Mouse (Mus musculus) embryo, embryonic 11.5 days (tissue): ENCODE data around the gene Cyth1.

Experiments
- DNase-seq: peaks from one replicate; pipeline ENCODE4 v3.0.0-alpha.2; 2012; ENCODE audit warnings: low read depth, low spot score

Cyth1 gene

DNA sequence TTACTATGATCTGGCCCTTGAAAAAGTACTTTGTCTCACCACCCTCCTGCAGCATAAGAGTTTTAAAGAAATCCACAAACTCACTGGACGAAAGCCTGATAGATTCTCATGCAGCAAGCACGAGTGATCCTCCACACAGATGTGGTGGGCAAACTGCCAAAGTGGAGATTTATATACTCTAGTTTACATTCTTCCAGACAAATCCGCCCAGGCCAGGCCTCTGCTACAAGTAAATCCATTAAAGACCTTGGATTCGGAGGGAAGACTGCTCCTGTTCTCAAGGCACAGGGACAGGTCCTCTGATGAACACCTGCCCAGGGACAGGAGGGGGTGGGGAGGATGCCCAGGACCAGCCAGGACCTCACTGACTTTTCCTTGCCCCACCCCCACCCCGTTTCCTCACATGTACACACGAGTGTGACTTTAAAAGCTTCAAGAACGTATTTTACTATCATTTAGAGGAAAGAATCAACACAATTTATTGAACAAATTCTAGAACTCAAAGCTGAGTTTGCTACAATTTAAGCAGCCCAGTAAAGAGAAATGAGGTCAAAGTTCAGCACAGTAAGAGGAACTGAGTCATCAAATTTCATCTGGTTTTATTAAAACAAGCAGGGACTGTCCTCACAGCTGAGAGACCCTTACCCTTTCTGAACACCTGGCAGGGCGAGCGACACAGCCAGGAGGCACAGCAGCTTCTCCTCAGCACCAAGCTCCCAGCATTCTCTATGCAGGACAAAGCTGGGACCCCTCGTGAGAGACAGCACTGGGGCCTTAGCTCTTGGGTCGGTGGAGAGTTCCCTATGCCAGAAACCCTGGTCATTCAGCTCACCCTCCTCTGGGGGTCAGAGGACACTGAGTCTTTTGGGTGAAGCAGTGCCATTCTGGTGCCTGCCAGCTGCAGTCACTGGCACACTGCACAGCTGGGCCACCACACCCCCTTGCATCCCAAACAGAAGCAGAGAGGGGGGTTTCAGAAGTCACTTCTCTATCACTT is 47.3 kb downstream of the Cyth1 start:
- DNase-seq = no peak

DNA sequence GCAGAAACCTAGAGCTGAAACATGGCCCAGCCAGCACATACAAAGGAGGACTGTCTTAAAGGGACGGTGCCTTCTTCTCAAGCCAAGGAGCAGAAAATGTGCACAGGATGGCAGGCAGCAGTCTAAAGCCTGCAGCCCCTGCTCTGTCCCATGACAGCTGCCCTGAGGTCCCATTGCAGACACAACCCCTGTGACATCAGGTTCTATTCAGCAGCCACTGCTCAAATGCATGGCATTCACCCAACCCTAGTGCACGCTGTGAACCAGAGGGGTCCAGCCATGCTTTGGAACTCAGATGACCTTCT is 50.1 kb downstream of the Cyth1 start:
- DNase-seq = no peak

- no peak for DNase-seq
Observed at GRCm38 (mm10) chr11:118197508-118198295, 50.7 kb downstream of the Cyth1 start.

- no peak for DNase-seq
Observed at GRCm38 (mm10) chr11:118196824-118197388, 51.5 kb downstream of the Cyth1 start.

- DNase-seq = no peak
Observed at GRCm38 (mm10) chr11:118193390-118194147, 54.8 kb downstream of the Cyth1 start.

DNA sequence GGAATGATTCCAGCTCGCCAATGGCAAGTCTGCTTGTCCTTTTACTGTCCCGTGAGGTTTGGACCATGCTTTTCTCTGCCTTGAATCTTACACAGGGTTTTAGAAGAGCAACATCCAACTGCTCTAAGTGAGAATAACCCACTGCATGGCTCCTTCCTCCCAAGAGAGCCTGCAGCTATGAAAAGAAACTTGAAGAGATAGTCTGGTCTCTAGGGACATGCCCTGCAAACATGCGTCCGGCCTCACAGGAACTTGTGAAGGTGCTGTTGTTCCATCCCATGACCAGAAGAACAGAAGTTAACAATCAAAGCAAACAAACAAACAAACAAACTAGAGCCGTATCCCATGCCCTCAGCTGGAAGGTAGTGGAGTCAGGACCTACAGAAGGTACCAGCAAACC is 55.4 kb downstream of the Cyth1 start:
- no peak for DNase-seq

DNA sequence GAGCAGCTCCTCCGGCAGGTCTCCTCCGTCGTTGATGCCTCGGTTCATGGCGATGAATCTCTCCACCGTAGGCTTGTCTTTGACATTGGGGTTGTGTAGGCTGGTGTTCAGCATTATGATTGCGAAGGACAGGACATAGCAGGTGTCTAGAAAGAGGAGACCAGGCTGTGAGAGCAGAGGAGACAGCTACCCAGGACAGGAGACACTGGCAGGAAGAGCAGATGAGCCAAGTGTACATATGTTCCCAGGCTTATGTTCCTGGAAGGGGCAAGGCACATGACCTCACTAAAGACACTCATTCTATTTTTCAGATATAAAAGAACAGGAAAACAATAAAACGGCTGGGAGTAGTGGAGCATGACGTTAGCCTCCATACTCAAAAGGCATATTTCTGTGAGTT is 65.6 kb downstream of the Cyth1 start:
- no peak for DNase-seq

DNA sequence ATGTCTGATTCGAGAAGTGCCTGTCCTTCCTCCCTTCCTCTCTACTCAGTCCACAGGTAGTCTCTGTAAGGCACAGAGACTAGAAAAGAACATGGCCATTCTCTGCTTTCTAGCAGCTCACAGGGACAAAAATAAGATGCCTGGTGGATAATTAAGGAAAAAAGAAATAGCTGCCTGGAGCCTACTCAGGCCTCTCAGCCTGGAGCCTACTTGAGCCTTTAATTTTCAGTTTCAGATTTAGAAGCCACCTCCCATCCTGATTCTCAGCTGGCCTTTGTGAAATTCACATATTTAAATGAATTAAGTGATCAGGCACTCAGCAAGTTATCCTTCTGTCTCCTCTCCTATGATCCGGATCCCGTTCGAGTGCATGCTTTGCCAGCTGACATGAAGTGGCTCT is 66.0 kb downstream of the Cyth1 start:
- DNase-seq = no peak

- no peak for DNase-seq
Observed at GRCm38 (mm10) chr11:118180199-118180598, 68.2 kb downstream of the Cyth1 start.

- DNase-seq = no peak
Observed at GRCm38 (mm10) chr11:118178236-118178635, 70.2 kb downstream of the Cyth1 start.

DNA sequence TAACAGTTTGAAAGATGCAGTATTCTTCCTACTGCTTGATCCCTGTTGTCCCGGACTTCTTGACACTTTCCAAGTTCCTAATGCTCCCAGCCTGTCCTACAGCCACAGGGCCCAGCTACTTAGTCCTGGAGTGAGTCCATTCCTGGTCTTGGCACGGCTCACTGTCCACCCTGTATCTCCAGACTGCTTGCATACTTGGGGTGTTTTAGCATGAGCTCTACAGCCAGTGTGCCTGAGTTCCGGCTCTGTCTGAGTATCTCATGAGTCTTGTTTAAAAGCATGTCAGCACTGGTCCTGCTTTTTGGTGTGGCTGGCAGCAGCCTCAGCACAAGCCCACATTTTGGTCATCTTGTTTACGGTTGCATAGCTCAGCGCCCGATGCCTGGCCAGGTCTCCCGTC is 73.6 kb downstream of the Cyth1 start:
- DNase-seq = no peak

- DNase-seq = no peak
Observed at GRCm38 (mm10) chr11:118172768-118173167, 75.6 kb downstream of the Cyth1 start.

- no peak for DNase-seq
Observed at GRCm38 (mm10) chr11:118170333-118170732, 78.1 kb downstream of the Cyth1 start.

GRCm38 (mm10) chr11:118168714-118169113 is 79.7 kb downstream of the Cyth1 start:
- no peak for DNase-seq

GRCm38 (mm10) chr11:118166626-118167025 is 81.8 kb downstream of the Cyth1 start:
- no peak for DNase-seq

DNA sequence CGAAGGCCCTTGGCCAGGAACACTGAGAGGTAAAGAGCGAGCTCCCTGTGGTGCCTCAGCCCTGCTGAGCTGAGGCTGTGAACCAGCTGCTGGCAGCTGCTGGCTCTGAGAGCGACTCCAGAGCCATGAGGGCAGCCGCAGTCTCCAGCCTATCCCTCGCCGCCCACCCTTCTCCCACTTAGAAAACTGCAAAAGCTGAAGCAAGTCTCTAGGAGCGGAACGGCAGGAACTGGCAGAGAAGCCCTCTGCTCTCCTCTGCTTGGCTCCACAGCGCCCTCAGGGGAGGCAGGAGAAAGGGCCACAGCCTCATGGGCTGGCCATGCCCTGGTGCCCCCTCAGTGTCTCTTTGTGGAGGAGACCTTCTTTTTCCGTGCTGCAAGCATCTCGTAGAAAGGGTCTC is 82.7 kb downstream of the Cyth1 start:
- no peak for DNase-seq

DNA sequence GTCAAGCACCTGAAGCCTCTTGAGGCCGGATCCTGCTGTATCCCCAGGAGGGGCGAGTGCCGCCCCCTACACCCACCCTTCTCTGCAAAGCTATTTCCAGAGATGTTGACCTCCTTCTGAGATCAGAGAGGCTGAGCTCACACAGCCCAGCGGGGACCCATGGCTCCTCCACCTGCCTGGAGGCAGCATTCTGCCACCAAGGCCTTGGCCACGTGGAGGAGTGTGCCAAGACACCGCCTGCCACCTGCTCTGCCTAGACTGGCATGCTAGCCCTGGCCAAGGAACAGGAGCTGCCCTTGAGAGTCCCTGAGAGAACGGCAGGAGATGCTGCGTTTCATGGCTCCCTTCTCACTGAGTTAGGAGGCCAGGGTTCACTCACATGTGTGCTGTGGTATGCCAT is 83.8 kb downstream of the Cyth1 start:
- DNase-seq = no peak

- DNase-seq = no peak
Observed at GRCm38 (mm10) chr11:118162245-118162644, 86.1 kb downstream of the Cyth1 start.

- no peak for DNase-seq
Observed at GRCm38 (mm10) chr11:118161240-118161639, 87.2 kb downstream of the Cyth1 start.

DNA sequence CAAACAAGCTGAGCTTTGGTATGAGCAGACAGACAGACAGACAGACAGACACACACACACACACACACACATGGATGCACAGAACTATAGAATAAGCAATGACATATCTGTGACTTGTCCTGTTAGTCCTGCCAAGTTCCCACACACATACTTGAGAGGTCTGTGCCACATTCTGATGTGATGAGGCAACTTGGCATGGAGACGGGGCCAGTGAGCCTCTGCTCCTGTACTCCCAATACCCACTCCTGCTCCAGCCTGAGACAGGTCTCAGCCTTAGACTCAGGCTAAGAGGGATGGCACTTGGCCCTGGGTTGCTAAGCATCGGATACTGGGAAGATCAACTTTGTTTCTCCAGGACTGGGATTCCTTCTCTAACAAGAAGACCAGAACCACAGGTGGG is 87.6 kb downstream of the Cyth1 start:
- no peak for DNase-seq

DNA sequence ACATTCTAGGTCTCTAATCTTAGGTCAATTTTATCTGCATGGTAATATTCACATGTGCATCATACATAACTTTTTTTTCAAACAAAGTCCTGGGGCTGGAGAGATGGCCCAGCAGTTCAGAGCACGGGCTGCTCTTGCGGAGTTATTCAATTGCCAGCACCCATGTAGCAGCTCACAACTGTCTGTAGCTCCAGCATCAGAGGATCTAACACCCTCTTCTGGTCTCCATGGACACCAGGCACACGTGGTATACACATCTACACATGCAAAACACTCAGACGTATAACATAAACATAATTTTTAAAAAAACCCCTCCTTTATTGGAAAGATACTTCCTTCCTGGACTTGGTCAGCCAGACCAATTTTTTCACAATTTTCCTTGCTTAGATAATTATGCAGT is 89.6 kb downstream of the Cyth1 start:
- DNase-seq = no peak
